ENCODE assay signal across 14 mouse cellular contexts in the genomic region with DNA sequence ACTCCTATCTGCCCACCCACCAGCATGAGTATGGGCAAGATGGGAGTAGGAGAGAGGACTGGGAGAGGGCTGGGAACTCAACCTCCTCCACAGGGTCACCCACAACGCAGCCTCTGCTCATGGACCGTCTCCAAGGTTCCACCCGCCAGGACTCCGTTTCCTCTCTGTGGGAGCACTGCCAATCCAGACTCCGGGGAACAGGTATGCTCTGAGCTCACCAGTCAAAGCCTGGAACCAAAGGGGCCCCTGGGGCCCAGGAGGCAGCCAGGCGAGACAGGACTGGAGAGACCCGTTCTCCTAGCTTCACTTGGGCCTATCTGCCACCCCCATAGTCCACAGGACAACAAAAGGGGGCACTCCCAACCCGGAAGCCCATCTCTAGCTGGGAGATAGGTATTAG. TPM values are rescaled to one million over a fixed set of nuclear protein-coding genes. Genes with fewer than 3 reads are reported as not detected.
DNase-seq lines count a peak whose midpoint lies in the region; ATAC-seq and TF ChIP-seq lines count a peak whose summit lies in the region.
"Had no signal": no experiment of that assay in that cellular context is flagged by ENCODE, and none has a peak within 500 bp of the region (broad histone marks: within the 10 kb centered on the region; RNA-seq: fewer than 3 reads in every experiment).

No protein-coding gene starts in this region.

- peaks cover 69% of the 10 kb centered on the region for H3K4me1 ChIP-seq in heart, embryonic 10.5 days
- peaks cover 30% of the 10 kb centered on the region for H3K4me1 ChIP-seq in kidney, postnatal 0 days (replicated peaks; ENCODE audit: insufficient read depth, low read length)
- H3K4me1 ChIP-seq in stomach, postnatal 0 days (replicated peaks; ENCODE audit: control insufficient read depth, insufficient read depth), result peaks cover 13% of the 10 kb centered on the region

- H3K9ac ChIP-seq in kidney, postnatal 0 days (ENCODE audit: low read depth, low read length), result no peak overlapping the region
- no peak overlapping the region for H3K9ac ChIP-seq in stomach, postnatal 0 days (ENCODE audit: low read length)
- H3K9ac ChIP-seq: liver, embryonic 12.5 days had no signal

- WGBS in heart, embryonic 10.5 days, result 88% methylated on average over 8 of the region's 8 CpGs
- WGBS in kidney, postnatal 0 days, result 43% methylated on average over 8 of the region's 8 CpGs
- 42% methylated on average over 8 of the region's 8 CpGs for WGBS in stomach, postnatal 0 days

- H3K36me3 ChIP-seq in heart, embryonic 10.5 days, result peaks cover 68% of the 10 kb centered on the region
- H3K36me3 ChIP-seq in kidney, postnatal 0 days (ENCODE audit: insufficient read depth, low read length), result peaks cover 9% of the 10 kb centered on the region; the same call in 1 of the 2 replicates
- peaks cover 5% of the 10 kb centered on the region; the same call in 1 of the 2 replicates for H3K36me3 ChIP-seq in stomach, postnatal 0 days (ENCODE audit: control insufficient read depth, insufficient read depth, low read length)

- no peak for DNase-seq in heart, embryonic 10.5 days (ENCODE audit: low spot score)
- DNase-seq in heart, postnatal 36 days, result no peak
- DNase-seq in urinary bladder, postnatal 14 days (ENCODE audit: low spot score), result peak; percentile 59
- DNase-seq in urinary bladder, adult 2 months (ENCODE audit: low spot score), result no peak
- no peak for DNase-seq in kidney, postnatal 0 days (ENCODE audit: low spot score)
- peak; percentile 26 for DNase-seq in stomach, postnatal 0 days (ENCODE audit: low spot score)
- DNase-seq in spleen, postnatal 36 days (ENCODE audit: low spot score in 2 of 2), result no peak
- no peak for DNase-seq in adipocyte (ENCODE audit: low spot score)
- DNase-seq: cerebellum, adult 8-10 months; retina, postnatal 1 day; thymus, postnatal 14 days had no signal

- TF ChIP-seq EP300 in stomach, postnatal 0 days (optimal IDR thresholded peaks at IDR 0.05), result no peak

- H3K4me3 ChIP-seq in heart, embryonic 10.5 days, result no peak overlapping the region
- no peak overlapping the region for H3K4me3 ChIP-seq in kidney, postnatal 0 days (replicated peaks; ENCODE audit: low read depth, low read length)
- no peak overlapping the region for H3K4me3 ChIP-seq in stomach, postnatal 0 days (ENCODE audit: low read depth, low read length)
- H3K4me3 ChIP-seq: liver, embryonic 12.5 days had no signal

- intact Hi-C loops in heart, postnatal 36 days (cut with DNase I), result loop anchor here (5.0 kb wide), 1 partner anchor 116 kb away; no protein-coding TSS in a partner anchor

- no peak for ATAC-seq in kidney, postnatal 0 days (replicated peaks; ENCODE audit: low FRiP score, low read depth)
- ATAC-seq in stomach, postnatal 0 days (ENCODE audit: low FRiP score, low TSS enrichment), result peak; percentile 15; the same call in 1 of the 2 replicates
- ATAC-seq: liver, embryonic 12.5 days had no signal

- no peak overlapping the region for H3K4me2 ChIP-seq in kidney, postnatal 0 days (ENCODE audit: low read length)
- H3K4me2 ChIP-seq in stomach, postnatal 0 days (replicated peaks; ENCODE audit: low read depth), result no peak overlapping the region
- H3K4me2 ChIP-seq: heart, embryonic 11.5 days; liver, embryonic 12.5 days had no signal

- no peaks in the 10 kb centered on the region for H3K9me3 ChIP-seq in heart, embryonic 10.5 days
- no peaks in the 10 kb centered on the region for H3K9me3 ChIP-seq in kidney, postnatal 0 days (replicated peaks; ENCODE audit: low read length)
- H3K9me3 ChIP-seq in stomach, postnatal 0 days (ENCODE audit: control insufficient read depth, low read length), result no peaks in the 10 kb centered on the region
- H3K9me3 ChIP-seq: liver, embryonic 12.5 days had no signal

- H3K27me3 ChIP-seq in heart, embryonic 10.5 days (ENCODE audit: insufficient read depth, poor library complexity, severe bottlenecking), result no peaks in the 10 kb centered on the region
- no peaks in the 10 kb centered on the region for H3K27me3 ChIP-seq in kidney, postnatal 0 days (ENCODE audit: insufficient read depth, low read length)
- no peaks in the 10 kb centered on the region for H3K27me3 ChIP-seq in stomach, postnatal 0 days (ENCODE audit: control insufficient read depth, insufficient read depth, low read length)
- H3K27me3 ChIP-seq: CH12.LX; liver, embryonic 12.5 days had no signal

- TF ChIP-seq CTCF in kidney, postnatal 0 days (IDR thresholded peaks at IDR 0.05; ENCODE audit: low read depth), result no peak
- TF ChIP-seq CTCF in stomach, postnatal 0 days (IDR thresholded peaks at IDR 0.05; ENCODE audit: low read depth), result no peak

- H3K27ac ChIP-seq in heart, embryonic 10.5 days, result peak overlapping the region; percentile 73; the same call in 1 of the 2 replicates
- peak overlapping the region; percentile 76 for H3K27ac ChIP-seq in kidney, postnatal 0 days
- H3K27ac ChIP-seq in stomach, postnatal 0 days (replicated peaks), result peak overlapping the region; percentile 77
- H3K27ac ChIP-seq: liver, embryonic 12.5 days had no signal

RNA-seq across cellular contexts. Expression of gene Plxna1, which starts 9.3 kb away (rescaled TPM):
- 11.3 and 14.3 TPM in 2 replicates for polyA plus RNA-seq in heart, embryonic 10.5 days (2016; fragmentation: Nextera tagmentation; extraction: Ambion mirVana)
- 10 to 100 TPM; 18.9 to 21.9 TPM for total RNA-seq in heart, postnatal 36 days (2021)
- polyA plus RNA-seq in urinary bladder, adult 2 months (2012; rRNA removed), result 34.0 and 36.0 TPM in 2 replicates
- 16.9 and 17.8 TPM in 2 replicates for polyA plus RNA-seq in kidney, postnatal 0 days (2015; fragmentation: Nextera tagmentation; extraction: Ambion mirVana)
- 10.3 and 11.5 TPM in 2 replicates for polyA plus RNA-seq in stomach, postnatal 0 days (2015; fragmentation: Nextera tagmentation; extraction: Ambion mirVana)

Comparison
In these comparisons a context has a peak if more than half of its experiments do, and no peak if none do; other contexts are left out.
1. DNase-seq: peak in urinary bladder, postnatal 14 days (single experiment) and stomach, postnatal 0 days (single experiment); none in heart, embryonic 10.5 days (single experiment), heart, postnatal 36 days (0 of 2), urinary bladder, adult 2 months (single experiment), kidney, postnatal 0 days (single experiment), spleen, postnatal 36 days (0 of 2) and adipocyte (single experiment).
2. Peak in every context shown above with its lines, with median percentiles within 50 percentile points of each other: H3K27ac ChIP-seq.